ENCODE assay signal across 9 mouse cellular contexts in genomic region chr5:88587211-88587934, GRCm38 (mm10). TPM values are rescaled to one million over a fixed set of nuclear protein-coding genes. Genes with fewer than 3 reads are reported as not detected.
A peak's percentile ranks its signal among the peaks of the same experiment; 100 is the strongest.
DNase-seq lines count a peak whose midpoint lies in the region; ATAC-seq and TF ChIP-seq lines count a peak whose summit lies in the region.
"Had no signal": no experiment of that assay in that cellular context is flagged by ENCODE, and none has a peak within 500 bp of the region (broad histone marks: within the 10 kb centered on the region; RNA-seq: fewer than 3 reads in every experiment).

No protein-coding gene starts in this region.

- no peak for TF ChIP-seq CTCF in liver, postnatal 0 days (IDR thresholded peaks at IDR 0.05; ENCODE audit: low read depth)

- peak overlapping the region; percentile 48 for H3K9ac ChIP-seq in forebrain, embryonic 15.5 days (replicated peaks)
- no peak overlapping the region for H3K9ac ChIP-seq in intestine, embryonic 16.5 days (ENCODE audit: low read depth, low read length)
- no peak overlapping the region for H3K9ac ChIP-seq in liver, postnatal 0 days (replicated peaks)
- no peak overlapping the region for H3K9ac ChIP-seq in stomach, embryonic 14.5 days (replicated peaks; ENCODE audit: low read depth, low read length)

- TF ChIP-seq EP300 in liver, postnatal 0 days (IDR thresholded peaks at IDR 0.05; ENCODE audit: low read depth) = no peak

- H3K4me1 ChIP-seq in megakaryocyte, embryonic 14.5 days = peaks cover 46% of the 10 kb centered on the region
- peaks cover 50% of the 10 kb centered on the region for H3K4me1 ChIP-seq in forebrain, embryonic 15.5 days
- peaks cover 19% of the 10 kb centered on the region for H3K4me1 ChIP-seq in intestine, embryonic 16.5 days (ENCODE audit: control insufficient read depth, insufficient read depth, low read length)
- peaks cover 13% of the 10 kb centered on the region for H3K4me1 ChIP-seq in liver, postnatal 0 days (ENCODE audit: insufficient read depth)
- H3K4me1 ChIP-seq in stomach, embryonic 14.5 days (ENCODE audit: control insufficient read depth, insufficient read depth, low read length) = peaks cover 11% of the 10 kb centered on the region; the same call in 1 of the 2 replicates

- peak; percentile 69 for DNase-seq in liver, postnatal 0 days
- DNase-seq in gastrocnemius, postnatal 10 days = no peak
- DNase-seq in natural killer cell, adult 2 months (ENCODE audit: low spot score in 2 of 2) = no peak

- no peaks in the 10 kb centered on the region for H3K36me3 ChIP-seq in megakaryocyte, embryonic 14.5 days (replicated peaks; ENCODE audit: low read length)
- peaks cover 3% of the 10 kb centered on the region; the same call in 1 of the 2 replicates for H3K36me3 ChIP-seq in forebrain, embryonic 15.5 days
- H3K36me3 ChIP-seq in intestine, embryonic 16.5 days (ENCODE audit: control insufficient read depth, insufficient read depth, low read length) = no peaks in the 10 kb centered on the region
- H3K36me3 ChIP-seq in liver, postnatal 0 days (replicated peaks; ENCODE audit: insufficient read depth, low read length) = no peaks in the 10 kb centered on the region
- H3K36me3 ChIP-seq in stomach, embryonic 14.5 days (ENCODE audit: control insufficient read depth, insufficient read depth, low read length) = no peaks in the 10 kb centered on the region

- no peaks in the 10 kb centered on the region for H3K9me3 ChIP-seq in megakaryocyte, embryonic 14.5 days
- H3K9me3 ChIP-seq in forebrain, embryonic 15.5 days = no peaks in the 10 kb centered on the region
- no peaks in the 10 kb centered on the region for H3K9me3 ChIP-seq in intestine, embryonic 16.5 days (ENCODE audit: control insufficient read depth, low read length)
- no peaks in the 10 kb centered on the region for H3K9me3 ChIP-seq in liver, postnatal 0 days (ENCODE audit: low read length)
- H3K9me3 ChIP-seq in stomach, embryonic 14.5 days (ENCODE audit: control insufficient read depth, low read depth, low read length) = no peaks in the 10 kb centered on the region

- ATAC-seq in megakaryocyte, adult 5-6 weeks (ENCODE audit: poor library complexity, severe bottlenecking) = no peak
- peak; percentile 33 for ATAC-seq in forebrain, embryonic 15.5 days (replicated peaks)
- ATAC-seq in intestine, embryonic 16.5 days = peak; percentile 95
- peak; percentile 92 for ATAC-seq in liver, postnatal 0 days
- ATAC-seq in stomach, embryonic 14.5 days (ENCODE audit: insufficient number of reproducible peaks, insufficient read depth, low FRiP score, low read depth) = peak; percentile 88

- H3K4me3 ChIP-seq in megakaryocyte, embryonic 14.5 days (replicated peaks) = peak overlapping the region; percentile 44
- peak overlapping the region; percentile 67 for H3K4me3 ChIP-seq in forebrain, embryonic 15.5 days
- H3K4me3 ChIP-seq in intestine, embryonic 16.5 days (ENCODE audit: low read length) = 0 out of 2 replicates have a peak overlapping the region, but pooled peaks have one; percentile 1
- H3K4me3 ChIP-seq in liver, postnatal 0 days (ENCODE audit: low read depth, low read length) = no peak overlapping the region
- no peak overlapping the region for H3K4me3 ChIP-seq in stomach, embryonic 14.5 days (ENCODE audit: low read depth, low read length)

- H3K27me3 ChIP-seq in megakaryocyte, embryonic 14.5 days (replicated peaks) = no peaks in the 10 kb centered on the region
- no peaks in the 10 kb centered on the region for H3K27me3 ChIP-seq in forebrain, embryonic 15.5 days
- H3K27me3 ChIP-seq in intestine, embryonic 16.5 days (replicated peaks; ENCODE audit: control insufficient read depth, insufficient read depth, low read length) = no peaks in the 10 kb centered on the region
- H3K27me3 ChIP-seq in liver, postnatal 0 days (ENCODE audit: insufficient read depth, low read length) = no peaks in the 10 kb centered on the region
- no peaks in the 10 kb centered on the region for H3K27me3 ChIP-seq in stomach, embryonic 14.5 days (ENCODE audit: control insufficient read depth, insufficient read depth, low read length)

- peak overlapping the region; percentile 53 for H3K27ac ChIP-seq in forebrain, embryonic 15.5 days (replicated peaks)
- 0 out of 2 replicates have a peak overlapping the region, but pooled peaks have one; percentile 27 for H3K27ac ChIP-seq in intestine, embryonic 16.5 days (ENCODE audit: low read length)
- peak overlapping the region; percentile 41 for H3K27ac ChIP-seq in liver, postnatal 0 days (ENCODE audit: low read depth)
- H3K27ac ChIP-seq in stomach, embryonic 14.5 days (ENCODE audit: low read length) = no peak overlapping the region
- H3K27ac ChIP-seq: macrophage had no signal

- peak overlapping the region; percentile 85 for H3K4me2 ChIP-seq in forebrain, embryonic 15.5 days (replicated peaks)
- peak overlapping the region; percentile 26; the same call in 1 of the 2 replicates for H3K4me2 ChIP-seq in intestine, embryonic 16.5 days (ENCODE audit: low read depth, low read length)
- peak overlapping the region; percentile 19; the same call in 1 of the 2 replicates for H3K4me2 ChIP-seq in liver, postnatal 0 days (ENCODE audit: low read depth, low read length)
- no peak overlapping the region for H3K4me2 ChIP-seq in stomach, embryonic 14.5 days (replicated peaks; ENCODE audit: low read depth, low read length)

- WGBS in forebrain, embryonic 15.5 days = 28% methylated on average over 13 of the region's 13 CpGs
- 39% methylated on average over 13 of the region's 13 CpGs for WGBS in intestine, embryonic 16.5 days
- 50% methylated on average over 13 of the region's 13 CpGs for WGBS in liver, postnatal 0 days (ENCODE audit: insufficient replicate concordance)
- 56% methylated on average over 13 of the region's 13 CpGs for WGBS in stomach, embryonic 14.5 days

RNA-seq across cellular contexts. Expression of gene Rufy3, which starts 22.5 kb away (rescaled TPM):
- polyA plus RNA-seq in megakaryocyte, embryonic 14.5 days (2012; ENCODE audit: insufficient read depth, low replicate concordance) = 3.1 and 3.2 TPM in 2 replicates
- 10.3 and 12.2 TPM in 2 replicates for total RNA-seq in megakaryocyte, adult 5-6 weeks (2015)
- 17.7 and 20.7 TPM in 2 replicates for total RNA-seq in megakaryocyte, adult 5-6 weeks (2017)
- 241 and 262 TPM in 2 replicates for polyA plus RNA-seq in forebrain, embryonic 15.5 days (2015; fragmentation: Nextera tagmentation; extraction: Ambion mirVana)
- 14.3 and 14.4 TPM in 2 replicates for polyA plus RNA-seq in intestine, embryonic 16.5 days (2015; fragmentation: Nextera tagmentation; extraction: Ambion mirVana)
- polyA plus RNA-seq in liver, postnatal 0 days (2015; fragmentation: Nextera tagmentation; extraction: Ambion mirVana) = 6.8 and 7.0 TPM in 2 replicates
- 24.7 and 25.1 TPM in 2 replicates for polyA plus RNA-seq in stomach, embryonic 14.5 days (2014; fragmentation: Nextera tagmentation; extraction: Ambion mirVana)
- total RNA-seq in gastrocnemius, postnatal 10 days (2021) = 10 to 100 TPM in 1 of 2 experiments, 1 to 10 TPM in 1; 8.9 to 13.2 TPM

RNA-seq across cellular contexts. Expression of gene Utp3, which starts 33.1 kb away (rescaled TPM):
- 6.4 and 54.3 TPM in 2 replicates for polyA plus RNA-seq in megakaryocyte, embryonic 14.5 days (2012; ENCODE audit: insufficient read depth, low replicate concordance)
- total RNA-seq in megakaryocyte, adult 5-6 weeks (2015) = 74.1 and 86.4 TPM in 2 replicates
- 56.8 and 60.0 TPM in 2 replicates for total RNA-seq in megakaryocyte, adult 5-6 weeks (2017)
- 49.8 and 50.0 TPM in 2 replicates for polyA plus RNA-seq in forebrain, embryonic 15.5 days (2015; fragmentation: Nextera tagmentation; extraction: Ambion mirVana)
- polyA plus RNA-seq in intestine, embryonic 16.5 days (2015; fragmentation: Nextera tagmentation; extraction: Ambion mirVana) = 45.7 and 53.3 TPM in 2 replicates
- 27.2 and 27.6 TPM in 2 replicates for polyA plus RNA-seq in liver, postnatal 0 days (2015; fragmentation: Nextera tagmentation; extraction: Ambion mirVana)
- 61.9 and 62.1 TPM in 2 replicates for polyA plus RNA-seq in stomach, embryonic 14.5 days (2014; fragmentation: Nextera tagmentation; extraction: Ambion mirVana)
- 10 to 100 TPM; 24.2 to 27.1 TPM for total RNA-seq in gastrocnemius, postnatal 10 days (2021)

RNA-seq across cellular contexts. Expression of gene Jchain, which starts 59.7 kb away (rescaled TPM):
- polyA plus RNA-seq in megakaryocyte, embryonic 14.5 days (2012; ENCODE audit: insufficient read depth, low replicate concordance) = not detected in 2 replicates
- 14.6 and 57.2 TPM in 2 replicates for total RNA-seq in megakaryocyte, adult 5-6 weeks (2015)
- 9.2 and 29.6 TPM in 2 replicates for total RNA-seq in megakaryocyte, adult 5-6 weeks (2017)
- polyA plus RNA-seq in forebrain, embryonic 15.5 days (2015; fragmentation: Nextera tagmentation; extraction: Ambion mirVana) = 0.22 and 0.32 TPM in 2 replicates
- 0.10 and 0.22 TPM in 2 replicates for polyA plus RNA-seq in intestine, embryonic 16.5 days (2015; fragmentation: Nextera tagmentation; extraction: Ambion mirVana)
- 0.09 TPM in 2 replicates for polyA plus RNA-seq in liver, postnatal 0 days (2015; fragmentation: Nextera tagmentation; extraction: Ambion mirVana)
- polyA plus RNA-seq in stomach, embryonic 14.5 days (2014; fragmentation: Nextera tagmentation; extraction: Ambion mirVana) = not detected in 2 replicates
- under 1 TPM in 1 of 2 experiments, not detected in 1; 0.23 TPM for total RNA-seq in gastrocnemius, postnatal 10 days (2021)

Comparison
In these comparisons a context has a peak if more than half of its experiments do, and no peak if none do; other contexts are left out.
1. H3K4me3 ChIP-seq: peak in megakaryocyte, embryonic 14.5 days (single experiment), forebrain, embryonic 15.5 days (single experiment) and intestine, embryonic 16.5 days (single experiment); none in liver, postnatal 0 days (single experiment) and stomach, embryonic 14.5 days (single experiment).